Mouse (Mus musculus) ES-Bruce4 (cell line): ENCODE results near the gene Nanos1.

Experiments used
- CTCF ChIP-seq: IDR thresholded peaks from one replicate; pipeline ENCODE4 v1.8.1; 2011; ENCODE audit warnings: low read depth, low read length
- EP300 ChIP-seq: IDR thresholded peaks from 2 replicates; pipeline ENCODE4 v1.6.1; 2011; ENCODE audit warnings: low read depth, low read length; ENCODE audit not compliant: insufficient read depth
- POLR2A ChIP-seq: IDR thresholded peaks from one replicate; pipeline ENCODE4 v1.8.1; 2011; ENCODE audit warnings: low read length; ENCODE audit not compliant: insufficient read depth

DNA sequence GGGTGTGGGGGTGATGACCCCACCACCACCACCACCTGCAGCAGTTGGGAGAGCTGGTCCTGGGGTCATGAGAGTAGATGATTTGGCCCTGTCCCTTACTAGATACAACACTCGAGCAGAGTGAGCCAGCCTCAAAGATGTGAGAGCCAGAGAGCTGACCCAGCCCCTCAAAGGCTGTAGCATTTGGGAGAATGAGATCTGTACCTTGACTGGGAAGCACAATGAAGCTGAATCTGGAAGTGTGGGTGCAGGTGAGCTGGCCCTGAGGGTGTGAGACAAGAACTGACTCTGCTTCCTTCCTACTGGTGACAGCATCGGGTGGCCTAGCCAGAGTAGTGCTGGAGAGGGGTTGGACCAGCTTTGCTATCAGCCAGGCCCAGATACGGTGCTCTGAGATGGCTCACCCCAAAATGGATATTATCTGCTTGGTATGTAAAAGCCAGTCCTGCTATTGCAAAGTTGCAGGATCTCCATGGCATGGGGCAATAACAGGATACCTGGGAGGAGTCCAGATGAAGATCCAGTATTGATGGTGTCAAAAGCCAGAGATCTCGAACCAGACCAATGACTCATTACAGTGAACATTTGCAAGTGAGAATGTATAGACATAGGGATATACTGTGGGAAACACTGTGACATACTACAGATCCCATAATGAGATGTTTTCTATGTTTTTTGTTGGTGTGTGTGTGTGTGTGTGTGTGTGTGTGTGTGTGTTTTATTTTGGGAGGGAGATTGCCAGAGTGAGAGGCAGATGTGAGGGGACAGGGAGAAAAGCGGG is 11.8 kb upstream of the Nanos1 start:
- no peak for TF ChIP-seq CTCF
- TF ChIP-seq POLR2A = no peak
- no peak for TF ChIP-seq EP300
